Mouse (Mus musculus) G1E (cell line): Measurements from ENCODE around the gene Oosp1. TPM values are rescaled to one million over a fixed set of nuclear protein-coding genes. Genes with fewer than 3 reads are reported as not detected.
A peak's percentile ranks its signal among the peaks of the same experiment; 100 is the strongest.

ENCODE experiments used
- ATAC-seq: 2 replicates; pipeline ENCODE4 v1.8.0; 2016; ENCODE audit warnings: mild to moderate bottlenecking; ENCODE audit not compliant: insufficient number of reproducible peaks, poor library complexity, low FRiP score, severe bottlenecking; ENCODE audit errors: extremely low read depth
- DNase-seq: peaks from one replicate; pipeline ENCODE4 v3.0.0; 2012; ENCODE audit warnings: low spot score
- H3K27me3 ChIP-seq: 2 replicates; pipeline ENCODE4 v1.6.1; 2012; ENCODE audit warnings: mild to moderate bottlenecking, low read length, inconsistent platforms; ENCODE audit not compliant: insufficient read depth
- H3K36me3 ChIP-seq: replicated peaks from 2 replicates; pipeline ENCODE3; 2012; ENCODE audit warnings: mild to moderate bottlenecking, inconsistent platforms
- H3K4me1 ChIP-seq: 2 replicates; pipeline ENCODE4 v1.6.1; 2012; ENCODE audit warnings: low read depth, low read length, inconsistent platforms, mixed read lengths; ENCODE audit not compliant: insufficient read depth
- H3K4me3 ChIP-seq: 2 replicates; pipeline ENCODE4 v1.5.1; 2012; ENCODE audit warnings: low read depth, mild to moderate bottlenecking, inconsistent platforms, low read length, moderate library complexity, mixed read lengths
- H3K9me3 ChIP-seq: replicated peaks from 2 replicates; pipeline ENCODE4 v1.6.1; 2012; ENCODE audit warnings: inconsistent platforms
- CTCF ChIP-seq: IDR thresholded peaks from 2 replicates; pipeline ENCODE4 v1.5.1; 2012; ENCODE audit warnings: low read depth, low read length, inconsistent platforms, mixed read lengths
- GATA1 ChIP-seq: IDR thresholded peaks from 2 replicates; pipeline ENCODE4 v1.6.1; 2012; ENCODE audit warnings: borderline replicate concordance, low read length, inconsistent platforms, mixed read lengths
- GATA2 ChIP-seq: IDR thresholded peaks from 2 replicates; pipeline ENCODE4 v1.6.1; 2012; ENCODE audit warnings: low read depth, low read length, inconsistent platforms, borderline replicate concordance
- POLR2AphosphoS5 ChIP-seq: IDR thresholded peaks from 2 replicates; pipeline ENCODE4 v1.6.1; 2012; ENCODE audit warnings: low read depth, low read length, inconsistent platforms; ENCODE audit not compliant: insufficient replicate concordance
- TAL1 ChIP-seq: conservative IDR thresholded peaks from 2 replicates; pipeline ENCODE4 v1.6.1; 2012; ENCODE audit warnings: low read depth, low read length, inconsistent platforms, mixed read lengths
- polyA plus RNA-seq: library from polyadenylated mRNA; stranded (reverse); fragments of >175 nt; gene quantifications from 2 replicates; pipeline ENCODE4 v1.2.3, GENCODE M21; 2012
- total RNA-seq, 2 experiments: library from RNA; stranded (forward) in 1 of 2; stranded (reverse) in 1 of 2; fragments of 200-1000 nt in 1 of 2; fragments of >200 nt in 1 of 2; fragmentation: Nextera tagmentation in 1 of 2; gene quantifications; 2 replicates each; pipeline ENCODE4 v1.2.3; 2014 to 2017

Gene Oosp1
- total RNA-seq (2014; fragmentation: Nextera tagmentation) = not detected in 2 replicates
- 0.11 TPM in 1 of 2 replicates, not detected in the other for total RNA-seq (2017)
- polyA plus RNA-seq = not detected in 2 replicates

- Histone ChIP-seq H3K9me3 (no peaks in the 10 kb centered on the region), H3K4me1 (peaks cover 4% of the 10 kb centered on the region), H3K36me3 (no peaks in the 10 kb centered on the region), H3K27me3 (no peaks in the 10 kb centered on the region), H3K4me3 (no peak within 1 kb of the TSS)
- TF ChIP-seq TAL1 (no peak), GATA2 (no peak), POLR2AphosphoS5 (no peak), GATA1 (no peak), CTCF (no peak)
- DNase-seq (no peak), ATAC-seq (no peak)
Measured at GRCm38 (mm10) chr19:11690839-11691238, at the start of gene Oosp1. Gene Oosp1 (minus strand): TSS chr19:11691150.

GRCm38 (mm10) chr19:11736455-11736854 lies 45.5 kb upstream of the Oosp1 start:
- no peaks in the 10 kb centered on the region for H3K9me3 ChIP-seq
- no peak for TF ChIP-seq CTCF
- DNase-seq = no peak

GRCm38 (mm10) chr19:11730278-11730677 lies 39.3 kb upstream of the Oosp1 start:
- Histone ChIP-seq H3K27me3 (no peaks in the 10 kb centered on the region), H3K9me3 (no peaks in the 10 kb centered on the region), H3K36me3 (no peaks in the 10 kb centered on the region), H3K4me3 (no peak overlapping the region), H3K4me1 (peaks cover 35% of the 10 kb centered on the region)
- ATAC-seq (no peak), DNase-seq (no peak)
- no peak for TF ChIP-seq GATA2
- no peak for TF ChIP-seq TAL1
- TF ChIP-seq POLR2AphosphoS5 = no peak
- TF ChIP-seq CTCF = no peak
- TF ChIP-seq GATA1 = no peak

More at GRCm38 (mm10) chr19:11736455-11736854, 45.5 kb upstream of the Oosp1 start:
- H3K36me3 ChIP-seq = no peaks in the 10 kb centered on the region
- ATAC-seq = no peak
- H3K4me3 ChIP-seq = no peak overlapping the region
- no peaks in the 10 kb centered on the region for H3K27me3 ChIP-seq
- peaks cover 8% of the 10 kb centered on the region for H3K4me1 ChIP-seq

- no peak overlapping the region for H3K4me3 ChIP-seq
- H3K36me3 ChIP-seq = no peaks in the 10 kb centered on the region
- peaks cover 49% of the 10 kb centered on the region for H3K4me1 ChIP-seq
- H3K27me3 ChIP-seq = no peaks in the 10 kb centered on the region
- TF ChIP-seq GATA1 (no peak), GATA2 (no peak), CTCF (no peak), POLR2AphosphoS5 (no peak), TAL1 (no peak)
- ATAC-seq (no peak), DNase-seq (no peak)
- no peaks in the 10 kb centered on the region for H3K9me3 ChIP-seq
Measured at GRCm38 (mm10) chr19:11727304-11727703, 36.4 kb upstream of the Oosp1 start.

- H3K4me1 ChIP-seq = peaks cover 57% of the 10 kb centered on the region
- no peak overlapping the region for H3K4me3 ChIP-seq
- H3K9me3 ChIP-seq = no peaks in the 10 kb centered on the region
- H3K36me3 ChIP-seq = no peaks in the 10 kb centered on the region
- no peak for DNase-seq
- TF ChIP-seq TAL1 (peak; percentile 66), CTCF (no peak), POLR2AphosphoS5 (no peak), GATA2 (no peak)
- ATAC-seq = peak; percentile 93
- no peaks in the 10 kb centered on the region for H3K27me3 ChIP-seq
Measured at GRCm38 (mm10) chr19:11725915-11726314, 35.0 kb upstream of the Oosp1 start.

GRCm38 (mm10) chr19:11724275-11724674 lies 33.3 kb upstream of the Oosp1 start:
- no peaks in the 10 kb centered on the region for H3K36me3 ChIP-seq
- no peak for ATAC-seq
- TF ChIP-seq GATA1 = no peak
- H3K27me3 ChIP-seq = no peaks in the 10 kb centered on the region
- no peak overlapping the region for H3K4me3 ChIP-seq
- no peak for DNase-seq
- H3K4me1 ChIP-seq = peaks cover 52% of the 10 kb centered on the region
- no peaks in the 10 kb centered on the region for H3K9me3 ChIP-seq

- no peak overlapping the region for H3K4me3 ChIP-seq
- ATAC-seq (no peak), DNase-seq (no peak)
- TF ChIP-seq CTCF (no peak), TAL1 (no peak), GATA2 (no peak), GATA1 (no peak), POLR2AphosphoS5 (no peak)
- H3K9me3 ChIP-seq = no peaks in the 10 kb centered on the region
- H3K27me3 ChIP-seq = no peaks in the 10 kb centered on the region
- peaks cover 51% of the 10 kb centered on the region for H3K4me1 ChIP-seq
- H3K36me3 ChIP-seq = no peaks in the 10 kb centered on the region
Measured at GRCm38 (mm10) chr19:11723870-11724269, 32.9 kb upstream of the Oosp1 start.
